Mouse (Mus musculus) kidney, postnatal 25 days (tissue): ENCODE results near the gene Gm10490.

Experiments
- DNase-seq, 2 experiments: peaks; one replicate each; pipeline ENCODE4 v3.0.0; 2021; ENCODE audit warnings: mixed read lengths in 2 of 2

Gm10490 gene

GRCm38 (mm10) chrX:7927116-7927515 is 17.8 kb downstream of the Gm10490 start:
- DNase-seq: peak in 1 of 2 experiments; percentile 21

- DNase-seq: no peak
These were observed 19.0 kb downstream of the Gm10490 start, which contains the start of gene Eras for GRCm38 (mm10) chrX:7928270-7928790. Gene Eras (minus strand): TSS chrX:7928607.

- DNase-seq: no peak
These were observed 27.5 kb downstream of the Gm10490 start for GRCm38 (mm10) chrX:7936874-7937273.

GRCm38 (mm10) chrX:7937667-7938066 is 28.3 kb downstream of the Gm10490 start:
- no peak for DNase-seq

GRCm38 (mm10) chrX:7945618-7946017 is 36.3 kb downstream of the Gm10490 start:
- DNase-seq: peak; percentile 24 to 62

- peak; percentile 23 to 49 for DNase-seq
These were observed 38.0 kb downstream of the Gm10490 start, which contains the start of gene Hdac6 for GRCm38 (mm10) chrX:7947108-7947899. Gene Hdac6 (minus strand): TSS chrX:7947889.

GRCm38 (mm10) chrX:7947900-7948492 is 38.7 kb downstream of the Gm10490 start:
- DNase-seq: peak; percentile 93 to 97

GRCm38 (mm10) chrX:7950091-7950490 is 40.7 kb downstream of the Gm10490 start:
- no peak for DNase-seq

- no peak for DNase-seq
These were observed 49.5 kb downstream of the Gm10490 start for GRCm38 (mm10) chrX:7958868-7959267.
